Mouse (Mus musculus) intestine, postnatal 0 days (tissue): ENCODE measurements at regions not wholly inside any gene's neighbourhood (a gene's known extent, or its start where the extent isn't known, plus 50 kb on each side); places are given as distances from the start of the nearest gene placed in this dataset.
A peak's percentile ranks its signal among the peaks of the same experiment; 100 is the strongest.

Experiments
- ATAC-seq: fragments of 200-750 bp; cut with Nextera tagmentation; 2 replicates; pipeline ENCODE4 v1.8.0; 2017; ENCODE audit warnings: mild to moderate bottlenecking, moderate TSS enrichment, moderate library complexity
- H3K27ac ChIP-seq: fragments of 300-500 bp; sonication (generic); 2 replicates; pipeline ENCODE4 v1.5.1; 2014; ENCODE audit warnings: mild to moderate bottlenecking, low read depth, low read length, moderate library complexity
- H3K27me3 ChIP-seq: fragments of 300-500 bp; sonication (generic); replicated peaks from 2 replicates; pipeline ENCODE4 v1.6.1; 2014; ENCODE audit warnings: low read length, mixed read lengths; ENCODE audit not compliant: control insufficient read depth, insufficient read depth
- H3K36me3 ChIP-seq: fragments of 300-500 bp; sonication (generic); 2 replicates; pipeline ENCODE4 v1.6.1; 2014; ENCODE audit warnings: mild to moderate bottlenecking, moderate library complexity; ENCODE audit not compliant: control insufficient read depth, insufficient read depth
- H3K4me1 ChIP-seq: fragments of 300-500 bp; sonication (generic); replicated peaks from 2 replicates; pipeline ENCODE4 v1.6.1; 2014; ENCODE audit warnings: antibody characterized with exemption, low read length, mixed read lengths; ENCODE audit not compliant: control insufficient read depth, insufficient read depth
- H3K4me2 ChIP-seq: fragments of 300-500 bp; sonication (generic); replicated peaks from 2 replicates; pipeline ENCODE4 v1.6.1; 2014; ENCODE audit warnings: low read depth, mild to moderate bottlenecking, moderate library complexity
- H3K4me3 ChIP-seq: fragments of 300-500 bp; sonication (generic); 2 replicates; pipeline ENCODE4 v1.5.1; 2014; ENCODE audit warnings: low read depth, low read length
- H3K9ac ChIP-seq: fragments of 300-500 bp; sonication (generic); 2 replicates; pipeline ENCODE4 v1.6.1; 2014; ENCODE audit warnings: mild to moderate bottlenecking, low read depth, low read length
- H3K9me3 ChIP-seq: fragments of 300-500 bp; sonication (generic); 2 replicates; pipeline ENCODE4 v1.6.1; 2016; ENCODE audit warnings: mixed run types; ENCODE audit not compliant: control insufficient read depth
- CTCF ChIP-seq: sonication (generic); IDR thresholded peaks from 2 replicates; pipeline ENCODE4 v1.5.1; 2016; ENCODE audit warnings: low read depth, mild to moderate bottlenecking, control low read depth, antibody characterized with exemption, moderate library complexity
- WGBS: fragments of 180-500 bp; shearing (Covaris S2); extraction: QIAGEN DNeasy Blood & Tissue Kit; methylation state at CpG from one replicate; pipeline ENCODE4 v1.1.7; 2014; 5-methylcytosine and 5-hydroxymethylcytosine counted together

DNA sequence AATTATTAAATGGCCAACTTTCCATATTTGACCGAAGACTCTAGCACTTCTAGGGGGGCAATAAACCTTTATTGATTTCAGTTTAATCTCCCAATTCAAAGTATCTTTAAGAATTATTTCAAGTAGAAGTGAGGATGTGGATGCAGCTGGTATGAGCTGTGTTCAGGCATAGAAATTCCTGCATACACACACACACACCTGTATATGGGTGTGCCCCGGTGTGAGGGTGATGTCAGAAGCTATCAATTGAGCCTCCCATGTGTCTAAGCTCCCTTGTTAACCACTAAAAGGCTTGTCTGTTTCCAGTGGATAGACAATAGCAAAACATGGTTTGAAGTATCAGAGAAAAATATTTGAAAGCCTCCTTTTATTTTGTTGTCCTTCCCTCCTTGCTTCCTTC lies 114.3 kb downstream of the Foxa2 start:
- Histone ChIP-seq H3K27ac (no peak overlapping the region), H3K9ac (no peak overlapping the region), H3K4me2 (no peak overlapping the region), H3K4me1 (no peaks in the 10 kb centered on the region), H3K36me3 (no peaks in the 10 kb centered on the region), H3K27me3 (0 out of 2 replicates have a peak, but pooled peaks cover 9% of the 10 kb centered on the region), H3K9me3 (no peaks in the 10 kb centered on the region), H3K4me3 (no peak overlapping the region)
- no peak for TF ChIP-seq CTCF
- 48% methylated on average over 2 of the region's 2 CpGs for WGBS
- no peak for ATAC-seq

GRCm38 (mm10) chr2:147929031-147929711 lies 117.6 kb downstream of the Foxa2 start:
- 40% methylated on average over 5 of the region's 5 CpGs for WGBS
- no peak overlapping the region for H3K4me3 ChIP-seq
- H3K9me3 ChIP-seq, result no peaks in the 10 kb centered on the region
- no peak overlapping the region for H3K4me2 ChIP-seq
- no peaks in the 10 kb centered on the region for H3K4me1 ChIP-seq
- TF ChIP-seq CTCF, result no peak
- H3K27ac ChIP-seq, result no peak overlapping the region
- 0 out of 2 replicates have a peak, but pooled peaks cover 2% of the 10 kb centered on the region for H3K27me3 ChIP-seq
- ATAC-seq, result peak; percentile 68
- no peaks in the 10 kb centered on the region for H3K36me3 ChIP-seq
- H3K9ac ChIP-seq, result no peak overlapping the region

DNA sequence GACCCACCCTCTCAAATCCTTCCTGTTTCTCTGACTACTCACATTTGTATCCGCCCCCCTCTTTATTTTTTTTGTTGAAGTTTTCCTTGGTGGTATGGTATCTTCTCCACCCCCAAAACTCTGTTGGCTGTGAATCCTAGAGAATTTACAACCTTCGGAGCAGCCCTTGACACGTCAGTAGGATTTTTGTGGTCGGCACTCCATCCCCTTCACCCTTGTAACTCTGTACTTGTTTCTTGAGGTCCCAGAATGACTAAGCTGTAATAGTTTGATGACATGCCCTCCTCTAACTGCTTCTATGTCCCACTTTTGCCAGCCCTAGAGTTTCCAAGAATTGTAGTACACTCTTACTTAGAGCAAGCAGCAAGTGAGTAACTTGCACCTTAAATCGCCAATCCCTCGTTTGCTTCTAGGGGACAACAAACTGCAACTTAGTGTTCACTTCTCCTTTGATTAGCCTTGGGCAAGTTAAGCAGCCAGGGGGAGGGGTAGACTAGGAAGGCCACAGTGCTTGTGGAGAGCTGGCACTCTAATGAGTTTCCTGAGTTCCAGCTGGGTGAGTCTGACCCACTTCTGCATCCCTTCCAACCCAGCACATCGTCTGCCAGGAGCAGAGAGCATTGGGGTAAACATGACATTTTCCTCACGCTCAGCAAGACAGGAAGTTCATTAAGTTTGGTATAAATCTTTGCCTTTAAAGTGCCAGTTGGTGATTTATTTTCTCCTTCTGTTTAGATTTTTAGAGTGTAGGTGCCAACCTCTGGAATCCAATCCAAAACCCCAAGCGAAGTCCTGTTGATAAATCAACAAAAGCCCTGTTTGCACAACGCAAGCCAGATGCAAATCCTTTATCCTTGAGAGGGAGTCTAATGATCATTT lies 118.7 kb downstream of the Foxa2 start:
- Histone ChIP-seq H3K27ac (no peak overlapping the region), H3K4me1 (no peaks in the 10 kb centered on the region), H3K36me3 (no peaks in the 10 kb centered on the region), H3K4me2 (no peak overlapping the region), H3K27me3 (0 out of 2 replicates have a peak, but pooled peaks cover 2% of the 10 kb centered on the region), H3K9me3 (no peaks in the 10 kb centered on the region), H3K4me3 (no peak overlapping the region), H3K9ac (no peak overlapping the region)
- no peak for ATAC-seq
- no peak for TF ChIP-seq CTCF
- WGBS, result 60% methylated on average over 10 of the region's 10 CpGs

GRCm38 (mm10) chr2:147926861-147927260 lies 119.9 kb downstream of the Foxa2 start:
- Histone ChIP-seq H3K4me2 (no peak overlapping the region), H3K27ac (no peak overlapping the region), H3K9me3 (no peaks in the 10 kb centered on the region), H3K4me1 (no peaks in the 10 kb centered on the region), H3K27me3 (0 out of 2 replicates have a peak, but pooled peaks cover 2% of the 10 kb centered on the region), H3K36me3 (no peaks in the 10 kb centered on the region), H3K9ac (no peak overlapping the region), H3K4me3 (no peak overlapping the region)
- ATAC-seq, result no peak
- TF ChIP-seq CTCF, result no peak
- 53% methylated on average over 3 of the region's 3 CpGs for WGBS

DNA sequence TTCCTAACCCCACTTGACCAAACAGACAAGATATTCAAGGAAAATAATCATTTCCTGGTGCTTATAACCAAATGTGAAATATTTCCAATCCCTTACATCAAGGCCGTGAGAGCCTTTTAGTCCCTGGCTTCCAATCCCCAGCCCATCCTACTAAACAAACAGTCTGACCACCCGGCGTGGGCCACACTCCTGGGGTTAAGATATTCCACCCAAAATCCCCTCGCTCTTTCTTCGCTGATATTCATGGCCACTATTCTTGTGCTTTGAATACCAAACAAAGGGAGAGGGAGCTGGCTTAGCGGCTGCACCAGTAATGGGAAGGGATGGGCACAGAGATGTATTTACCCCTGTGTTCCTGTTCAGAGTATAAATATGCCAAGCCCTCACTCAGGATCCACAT lies 139.4 kb downstream of the Foxa2 start:
- 73% methylated on average over 6 of the region's 6 CpGs for WGBS
- Histone ChIP-seq H3K36me3 (no peaks in the 10 kb centered on the region), H3K4me2 (no peak overlapping the region), H3K4me1 (no peaks in the 10 kb centered on the region), H3K4me3 (no peak overlapping the region), H3K9me3 (no peaks in the 10 kb centered on the region), H3K27ac (no peak overlapping the region), H3K9ac (no peak overlapping the region), H3K27me3 (0 out of 2 replicates have a peak, but pooled peaks cover 3% of the 10 kb centered on the region)
- TF ChIP-seq CTCF, result no peak
- ATAC-seq, result no peak
